Mouse (Mus musculus) left cerebral cortex, adult 18-20 months (tissue): ENCODE data around the gene Mllt3. TPM values are rescaled to one million over a fixed set of nuclear protein-coding genes. Genes with fewer than 3 reads are reported as not detected.

Experiments used
- DNase-seq, 2 experiments: peaks; one replicate each; pipeline ENCODE4 v3.0.0; 2021 to 2022; ENCODE audit warnings: low spot score in 2 of 2, mixed read lengths in 1 of 2
- total RNA-seq, 2 experiments: library from RNA; stranded (reverse); gene quantifications; 2 replicates each; pipeline ENCODE4 v1.2.3; 2021

Gene Mllt3
- total RNA-seq, 2 experiments from 2014 or later = 40.0 to 49.7 TPM

- DNase-seq = peak; percentile 25 to 74
Observed at GRCm38 (mm10) chr4:87954421-87955083, 78.6 kb downstream of the Mllt3 start.

- no peak for DNase-seq
Observed at GRCm38 (mm10) chr4:87953736-87954135, 79.4 kb downstream of the Mllt3 start.

- DNase-seq = no peak
Observed at GRCm38 (mm10) chr4:87953268-87953667, 79.9 kb downstream of the Mllt3 start.

GRCm38 (mm10) chr4:87949451-87949850 lies 83.7 kb downstream of the Mllt3 start:
- DNase-seq = no peak

GRCm38 (mm10) chr4:87944320-87944719 lies 88.8 kb downstream of the Mllt3 start:
- no peak for DNase-seq

- no peak for DNase-seq
Observed at GRCm38 (mm10) chr4:87942921-87943403, 90.2 kb downstream of the Mllt3 start.

GRCm38 (mm10) chr4:87939474-87940154 lies 93.5 kb downstream of the Mllt3 start:
- no peak for DNase-seq

- DNase-seq = no peak
Observed at GRCm38 (mm10) chr4:87936326-87936725, 96.8 kb downstream of the Mllt3 start.

- no peak for DNase-seq
Observed at GRCm38 (mm10) chr4:87933701-87934337, 99.3 kb downstream of the Mllt3 start.

GRCm38 (mm10) chr4:87930356-87931245 lies 102.6 kb downstream of the Mllt3 start:
- no peak for DNase-seq

- DNase-seq = no peak
Observed at GRCm38 (mm10) chr4:87928603-87929199, 104.5 kb downstream of the Mllt3 start.

- DNase-seq = no peak
Observed at GRCm38 (mm10) chr4:87927354-87927753, 105.8 kb downstream of the Mllt3 start.

- DNase-seq = no peak
Observed at GRCm38 (mm10) chr4:87920664-87921063, 112.5 kb downstream of the Mllt3 start.

GRCm38 (mm10) chr4:87911172-87911994 lies 121.8 kb downstream of the Mllt3 start:
- DNase-seq = no peak

GRCm38 (mm10) chr4:87905149-87905771 lies 127.9 kb downstream of the Mllt3 start:
- no peak for DNase-seq

- DNase-seq = no peak
Observed at GRCm38 (mm10) chr4:87904722-87905121, 128.4 kb downstream of the Mllt3 start.

GRCm38 (mm10) chr4:87902584-87902983 lies 130.6 kb downstream of the Mllt3 start:
- no peak for DNase-seq

GRCm38 (mm10) chr4:87901166-87901565 lies 132.0 kb downstream of the Mllt3 start:
- DNase-seq = no peak

- no peak for DNase-seq
Observed at GRCm38 (mm10) chr4:87893498-87893897, 139.7 kb downstream of the Mllt3 start.
